Mouse (Mus musculus) kidney, adult 2 months (tissue): Measurements from ENCODE around the gene Zbtb48.

Experiments
- CTCF ChIP-seq: fragments of 200-500 bp; conservative IDR thresholded peaks from 2 replicates; pipeline ENCODE4 v1.5.1; 2011; ENCODE audit warnings: low read depth, mild to moderate bottlenecking, control low read depth, low read length, moderate library complexity, mixed read lengths; ENCODE audit not compliant: insufficient read depth, insufficient read length
- POLR2A ChIP-seq: fragments of 200-500 bp; IDR thresholded peaks from one replicate; pipeline ENCODE4 v1.6.1; 2011; ENCODE audit warnings: low read depth, low read length, control low read depth

DNA sequence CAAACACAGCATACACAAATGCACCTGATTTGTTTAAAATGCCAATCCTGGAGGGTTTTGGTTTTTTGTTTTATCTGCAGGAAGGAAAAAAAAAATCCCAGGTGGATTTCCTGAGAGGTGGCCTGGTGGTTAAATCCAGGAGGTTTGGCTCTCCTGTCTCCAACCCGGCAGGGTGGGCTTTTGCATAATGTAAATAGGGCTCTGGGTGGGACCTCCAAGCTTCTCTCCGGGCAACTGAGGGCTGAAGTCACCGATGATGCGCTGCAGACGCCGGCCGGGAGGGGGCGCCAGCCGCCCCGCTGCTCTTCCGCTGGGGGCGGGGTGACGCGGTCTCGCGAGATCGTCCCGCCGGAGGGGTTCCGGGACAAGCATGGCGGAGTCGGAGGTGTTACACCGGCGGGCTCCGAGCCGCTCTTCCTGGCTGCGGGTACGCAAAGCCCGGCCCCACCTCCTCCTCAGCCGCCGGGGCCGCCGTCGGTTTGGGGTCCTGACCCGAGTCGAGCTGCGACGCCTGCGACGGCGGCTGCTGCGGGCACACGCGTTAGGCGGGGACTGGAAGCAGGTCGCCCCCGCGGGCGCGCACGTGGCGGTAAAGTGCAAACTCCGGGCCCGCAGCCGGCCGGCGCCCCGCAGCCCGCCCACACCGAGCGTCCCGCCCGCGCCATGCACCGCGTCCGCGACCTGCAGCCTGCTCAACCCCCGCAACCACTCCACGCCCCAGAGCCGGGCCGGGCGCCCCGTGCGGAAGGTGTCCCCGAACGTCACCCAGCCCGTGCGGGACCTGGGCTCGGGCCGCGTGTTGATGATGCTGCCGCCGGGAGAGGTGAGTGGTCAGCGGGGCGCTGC is 11.7 kb upstream of the Zbtb48 start, which contains the start of gene Nol9:
- TF ChIP-seq POLR2A (no peak), CTCF (peak; percentile 79)
